Mouse (Mus musculus) cerebellum, adult 9-11 months (tissue): ENCODE measurements around the gene Melk.
A peak's percentile ranks its signal among the peaks of the same experiment; 100 is the strongest.

Experiments
- DNase-seq: peaks from one replicate; pipeline ENCODE4 v3.0.0; 2022

Melk gene

DNA sequence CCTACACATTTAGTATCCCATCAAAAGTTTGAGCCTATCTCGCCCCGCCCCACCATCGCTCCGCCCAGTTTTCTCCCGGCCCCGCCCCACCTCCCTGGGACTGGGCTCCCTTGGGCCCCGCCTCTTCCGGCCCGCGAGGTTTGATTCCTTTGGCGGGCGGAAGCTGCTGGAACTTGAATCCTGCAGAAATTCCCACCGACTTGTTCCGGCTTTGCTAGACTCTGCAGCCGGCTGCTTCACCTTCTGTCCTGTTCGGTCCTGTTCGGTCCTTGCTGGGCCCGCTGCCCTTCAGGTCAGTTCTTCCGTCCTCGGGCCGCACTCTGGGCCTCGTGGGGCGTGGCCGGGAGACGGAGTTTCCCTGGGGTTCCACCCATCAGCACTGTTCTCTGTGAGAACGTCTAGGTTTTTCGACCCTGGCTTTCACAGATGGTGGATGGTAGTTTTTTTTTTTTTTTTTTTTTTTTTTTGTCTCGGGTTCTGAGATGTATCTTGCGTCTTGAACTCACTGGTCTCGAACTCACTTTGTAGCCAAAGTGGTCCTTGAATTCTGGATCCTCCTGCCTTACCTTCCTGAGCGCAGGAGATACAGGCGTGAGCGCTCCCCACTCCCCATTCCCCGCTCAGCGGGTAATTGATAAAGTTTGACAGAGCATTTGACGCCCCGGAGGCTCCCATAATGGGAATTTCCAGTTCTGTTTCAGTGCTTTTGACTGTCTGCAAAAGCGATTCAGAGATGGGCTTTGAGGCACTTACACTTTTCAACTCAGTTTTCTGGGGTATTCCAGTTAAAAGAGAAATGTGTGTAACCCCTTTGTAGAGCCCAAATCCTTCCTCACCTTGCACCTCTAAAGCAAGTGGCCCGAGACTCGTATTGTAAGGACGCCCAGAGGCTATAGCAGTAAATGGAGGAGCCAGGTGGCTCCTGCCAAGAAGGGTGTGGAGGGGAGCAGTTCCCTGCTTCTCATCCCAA lies at the start of gene Melk:
Gene Melk, plus strand, starts transcription at position 96 of the 970 bp plus-strand sequence.
- peak; percentile 25 for DNase-seq

DNA sequence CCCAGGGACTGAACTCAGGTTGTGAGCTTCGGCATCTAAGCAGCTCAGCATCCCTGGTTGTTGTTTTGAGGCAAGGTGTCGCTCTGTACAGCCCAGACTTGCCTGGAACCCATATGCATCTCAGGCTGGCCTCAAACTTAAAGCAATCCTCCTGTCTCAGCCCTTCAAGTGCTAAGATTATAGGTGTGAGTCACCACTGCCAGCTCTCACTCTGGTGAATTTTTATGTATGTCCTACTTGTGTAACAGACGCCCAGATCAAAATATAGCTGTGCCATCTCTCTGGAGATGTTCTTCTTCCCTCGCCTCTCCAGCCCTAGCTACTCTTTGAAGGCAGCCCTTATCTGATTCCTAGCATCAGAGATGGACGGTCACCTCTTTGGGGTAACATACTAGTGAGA lies 49.2 kb upstream of the Melk start:
- DNase-seq, result no peak

- DNase-seq, result no peak
Measured at GRCm38 (mm10) chr4:44251966-44252916, 48.4 kb upstream of the Melk start.

- DNase-seq, result no peak
Measured at GRCm38 (mm10) chr4:44253191-44253590, 47.5 kb upstream of the Melk start.

DNA sequence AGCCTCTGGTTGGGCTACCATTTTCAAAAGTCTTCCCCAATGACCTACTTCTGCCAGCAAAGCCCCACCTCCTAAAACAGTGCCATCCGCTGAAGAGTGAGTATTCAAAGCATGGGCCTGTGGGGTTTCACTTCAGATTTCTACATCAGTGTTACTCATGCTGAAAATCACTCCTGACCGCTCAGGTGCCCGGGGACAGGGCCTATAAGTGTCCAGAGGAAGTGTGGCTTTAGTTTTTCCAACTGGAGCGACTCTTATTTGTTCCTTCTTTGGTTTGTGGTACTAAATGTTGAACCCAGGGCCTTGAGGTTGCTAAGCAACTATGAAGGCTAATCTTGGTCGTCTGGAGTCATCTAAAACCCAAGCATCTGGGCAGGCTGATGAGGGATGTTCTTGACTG lies 46.1 kb upstream of the Melk start:
- DNase-seq, result no peak

- no peak for DNase-seq
Measured at GRCm38 (mm10) chr4:44259126-44259525, 41.5 kb upstream of the Melk start.

GRCm38 (mm10) chr4:44260244-44260643 lies 40.4 kb upstream of the Melk start:
- DNase-seq, result no peak

- no peak for DNase-seq
Measured at GRCm38 (mm10) chr4:44265500-44265899, 35.2 kb upstream of the Melk start.

DNA sequence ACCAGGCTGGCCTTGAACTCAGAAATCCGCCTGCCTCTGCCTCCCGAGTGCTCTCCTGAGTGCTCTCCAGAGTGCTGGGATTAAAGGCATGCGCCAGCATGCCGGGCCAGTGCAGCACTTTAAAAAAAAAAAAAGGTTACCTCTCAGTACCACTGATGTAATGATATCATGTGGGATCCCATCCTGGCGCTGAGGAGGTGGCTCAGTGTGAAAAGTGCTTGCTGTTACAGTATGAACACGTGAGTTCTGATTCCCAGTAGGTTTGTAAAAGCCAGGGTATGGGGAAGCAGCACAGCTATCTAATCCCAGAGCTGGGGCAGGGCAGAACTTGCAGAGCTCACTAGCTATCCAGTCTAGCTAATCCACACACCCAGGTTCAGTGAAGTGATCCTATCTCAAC lies 33.2 kb upstream of the Melk start:
- no peak for DNase-seq

GRCm38 (mm10) chr4:44269376-44269817 lies 31.3 kb upstream of the Melk start:
- DNase-seq, result no peak

- DNase-seq, result no peak
Measured at GRCm38 (mm10) chr4:44271134-44271533, 29.5 kb upstream of the Melk start.

GRCm38 (mm10) chr4:44281597-44282265 lies 18.9 kb upstream of the Melk start:
- no peak for DNase-seq

- DNase-seq, result peak; percentile 44
Measured at GRCm38 (mm10) chr4:44292534-44292933, 8.1 kb upstream of the Melk start.

GRCm38 (mm10) chr4:44295837-44296236 lies 4.8 kb upstream of the Melk start:
- no peak for DNase-seq

DNA sequence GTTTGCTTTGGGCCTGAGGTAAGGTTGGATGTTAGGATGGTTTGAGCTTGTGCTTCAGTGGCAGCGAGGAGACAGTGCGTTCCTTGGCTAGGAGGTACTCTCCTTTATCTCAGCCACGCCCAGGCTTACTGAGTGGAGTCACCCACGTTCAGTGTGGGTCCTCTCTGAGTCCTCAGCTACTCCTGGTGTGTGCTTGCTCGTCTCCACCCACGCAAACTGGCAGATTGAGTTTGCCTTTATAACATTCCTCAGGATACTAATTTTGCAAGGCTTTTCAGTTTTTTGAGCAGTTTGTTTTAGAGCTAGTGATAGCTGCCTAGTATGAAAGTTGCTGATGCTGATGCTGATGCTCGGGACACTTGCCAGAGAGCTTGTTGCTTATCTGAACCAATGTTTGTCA lies 5.9 kb downstream of the Melk start:
- no peak for DNase-seq

DNA sequence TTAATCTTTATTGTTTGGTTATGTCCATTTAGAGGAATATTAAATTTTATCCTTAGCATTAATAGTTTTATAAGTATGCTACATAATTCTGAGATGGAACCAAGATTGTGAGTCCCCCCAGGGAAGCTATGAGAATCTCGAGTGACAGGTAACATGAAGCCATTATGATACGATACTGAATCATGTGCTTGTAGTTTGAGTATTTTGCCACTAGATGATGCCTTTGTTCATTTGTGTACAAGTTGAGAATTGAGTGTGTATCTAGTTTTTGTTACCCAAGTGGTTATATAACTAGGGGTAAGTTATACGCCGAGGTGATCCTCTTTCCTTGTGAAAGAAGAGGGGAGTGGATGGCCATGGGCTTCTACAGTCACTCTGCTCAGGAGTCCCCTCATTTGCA lies 9.8 kb downstream of the Melk start:
- no peak for DNase-seq

DNA sequence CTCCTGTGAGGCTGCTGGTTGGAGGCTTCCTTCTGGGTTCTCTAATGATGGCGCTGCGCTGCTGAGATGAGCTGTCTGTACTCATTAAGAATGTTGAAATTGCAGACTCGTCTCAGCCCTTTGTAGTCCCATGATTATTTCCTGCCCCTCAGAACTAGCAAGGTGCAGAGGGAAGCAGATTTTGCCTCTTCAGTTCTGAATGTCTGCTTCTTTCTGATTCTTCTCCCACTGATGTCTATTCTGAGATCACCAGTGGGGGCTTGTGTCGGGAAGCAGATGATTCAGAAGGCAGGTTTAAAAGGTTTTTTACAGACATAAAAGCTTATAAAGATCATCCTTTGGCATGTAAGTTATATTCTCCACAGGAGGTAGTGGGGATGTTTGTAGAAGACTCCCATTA lies 10.2 kb downstream of the Melk start:
- DNase-seq, result no peak

DNA sequence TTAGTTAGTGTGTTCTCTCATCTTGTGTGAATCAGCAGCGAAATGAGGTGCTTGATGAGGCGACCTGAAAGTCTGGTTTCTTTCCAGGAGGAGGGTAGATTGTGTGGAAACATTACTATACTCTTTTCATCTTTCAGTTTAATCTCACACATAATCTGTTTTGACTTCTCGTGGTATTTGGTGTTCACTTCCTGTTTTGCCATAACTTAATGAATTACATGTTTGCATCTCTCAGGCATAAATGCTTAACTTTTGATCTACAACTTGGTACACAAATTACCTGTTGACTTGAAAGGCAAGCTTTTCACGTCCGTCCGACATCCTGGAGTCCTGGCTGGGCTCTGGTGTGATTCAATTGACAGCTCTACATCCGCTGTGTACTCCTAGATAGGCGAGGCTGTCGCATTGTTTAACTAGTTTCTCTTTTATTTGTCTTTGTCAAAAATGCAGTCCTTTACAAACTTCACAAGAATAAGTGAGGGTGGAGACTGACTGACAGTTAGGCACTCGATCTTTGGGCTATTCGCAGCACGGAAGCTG lies 15.7 kb downstream of the Melk start:
- no peak for DNase-seq

- DNase-seq, result no peak
Measured at GRCm38 (mm10) chr4:44320448-44320847, 19.8 kb downstream of the Melk start.

- no peak for DNase-seq
Measured at GRCm38 (mm10) chr4:44322124-44322523, 21.4 kb downstream of the Melk start.

- DNase-seq, result no peak
Measured at GRCm38 (mm10) chr4:44325453-44325852, 24.8 kb downstream of the Melk start.

GRCm38 (mm10) chr4:44326721-44327120 lies 26.0 kb downstream of the Melk start:
- no peak for DNase-seq

- DNase-seq, result no peak
Measured at GRCm38 (mm10) chr4:44327976-44328375, 27.3 kb downstream of the Melk start.
